Mouse (Mus musculus): ENCODE data around the gene H2-Ab1.

GRCm38 (mm10) chr17:34239601-34240041, 17.9 kb upstream of the H2-Ab1 start:
- TF ChIP-seq POLR2A (IDR thresholded peaks at IDR 0.05; ENCODE audit: insufficient read length, low read depth) (no peak), TCF12 (IDR thresholded peaks at IDR 0.05; ENCODE audit: insufficient read depth, poor library complexity, severe bottlenecking) (no peak), USF1 (IDR thresholded peaks at IDR 0.05; ENCODE audit: low read depth) (no peak), E2F4 (IDR thresholded peaks at IDR 0.05; ENCODE audit: insufficient read depth) (no peak), POLR2AphosphoS2 (IDR thresholded peaks at IDR 0.05; ENCODE audit: insufficient read length, low read depth) (no peak), MAX (IDR thresholded peaks at IDR 0.05; ENCODE audit: low read depth) (no peak), CEBPB (IDR thresholded peaks at IDR 0.05; ENCODE audit: insufficient read depth, poor library complexity, severe bottlenecking) (no peak), MYOD1 (IDR thresholded peaks at IDR 0.05; ENCODE audit: control insufficient read depth in 1 of 3, insufficient read length in 2 of 3, low read depth in 2 of 3) (no peak), REST (IDR thresholded peaks at IDR 0.05; ENCODE audit: insufficient read depth, insufficient read length) (no peak), TCF3 (IDR thresholded peaks at IDR 0.05; ENCODE audit: insufficient read length, low read depth) (no peak)

Measured in myocyte (in vitro differentiated cells).